Mouse (Mus musculus): ENCODE results near the gene Zdhhc18.
A peak's percentile ranks its signal among the peaks of the same experiment; 100 is the strongest.

The Zdhhc18 gene

DNA sequence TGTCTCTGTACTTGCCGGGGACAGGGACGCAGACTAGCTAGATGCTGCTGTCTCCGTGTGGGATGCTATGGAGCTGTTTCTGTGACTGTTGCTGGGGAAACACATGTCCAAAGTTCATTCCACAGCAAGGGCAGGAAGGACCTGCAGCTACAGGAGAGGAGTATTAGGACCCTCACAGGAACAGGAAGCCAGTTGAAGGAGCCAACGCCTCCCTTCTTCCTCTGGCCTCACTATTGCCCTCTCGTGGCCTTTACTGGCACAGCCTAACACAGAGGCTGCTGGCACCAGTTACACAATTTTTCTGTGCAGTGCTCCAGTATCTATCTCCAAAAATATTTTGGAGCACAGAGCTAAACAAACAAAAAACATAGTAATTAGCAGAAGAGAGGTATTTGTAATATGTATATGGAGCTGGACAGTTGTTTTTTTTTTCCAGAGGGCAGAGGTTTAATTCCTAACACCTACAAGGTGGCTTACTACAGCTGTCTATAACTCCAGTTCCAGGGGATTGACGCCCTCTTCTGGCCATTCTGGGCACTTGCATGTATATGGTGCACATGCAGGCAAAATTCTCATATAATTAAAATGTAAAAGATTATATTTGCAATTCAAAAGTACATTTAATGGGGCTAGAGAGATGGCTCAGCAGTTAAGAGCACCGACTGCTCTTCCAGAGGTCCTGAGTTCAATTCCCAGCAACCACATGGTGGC lies at the start of gene Zdhhc18:
Zdhhc18 (minus strand) TSS at position 166 of the 711 bp plus-strand sequence.
- DNase-seq (ENCODE audit: low spot score in 2 of 2): peak; percentile 83 to 86

DNA sequence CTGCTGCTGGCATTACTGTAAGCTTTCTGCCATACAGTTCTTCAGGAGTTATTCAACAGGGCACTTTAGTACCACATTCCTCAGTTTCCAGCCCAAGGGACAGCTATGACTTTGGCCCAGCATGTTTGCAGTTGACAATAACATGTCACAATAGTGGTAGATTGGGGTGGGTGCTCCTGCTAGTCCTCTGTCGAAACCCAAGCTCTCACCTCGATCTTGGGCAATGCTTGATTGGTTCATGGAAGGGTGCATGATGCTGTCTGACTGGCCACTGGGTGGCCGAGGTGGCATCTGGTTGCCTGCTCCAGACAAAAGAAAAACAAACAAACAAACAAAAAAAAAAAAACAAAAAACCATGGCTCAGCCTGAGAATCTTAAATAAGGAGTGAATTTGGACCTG lies 45.4 kb upstream of the Zdhhc18 start:
- DNase-seq (ENCODE audit: low spot score in 2 of 2): no peak

DNA sequence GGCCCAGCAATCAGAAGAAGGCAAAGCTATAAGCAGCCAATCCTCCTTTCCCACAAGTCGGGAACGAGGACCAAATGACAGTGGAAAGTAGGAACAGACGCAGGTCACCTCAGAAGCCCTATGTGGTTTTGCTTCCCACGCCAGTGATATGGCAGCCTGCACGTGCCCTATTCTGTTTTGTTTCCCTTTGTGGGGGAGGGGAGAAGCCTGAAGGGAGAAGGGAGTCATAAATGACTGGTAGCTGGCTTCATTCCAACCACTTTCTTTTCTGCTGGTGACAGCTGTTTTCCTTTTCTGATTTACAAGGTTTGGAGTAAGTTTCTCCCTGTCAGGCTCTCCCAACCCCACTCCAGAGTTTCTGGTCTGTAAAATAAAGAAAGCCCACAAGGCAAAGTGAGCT lies 40.3 kb upstream of the Zdhhc18 start:
- no peak for DNase-seq (ENCODE audit: low spot score in 2 of 2)

DNA sequence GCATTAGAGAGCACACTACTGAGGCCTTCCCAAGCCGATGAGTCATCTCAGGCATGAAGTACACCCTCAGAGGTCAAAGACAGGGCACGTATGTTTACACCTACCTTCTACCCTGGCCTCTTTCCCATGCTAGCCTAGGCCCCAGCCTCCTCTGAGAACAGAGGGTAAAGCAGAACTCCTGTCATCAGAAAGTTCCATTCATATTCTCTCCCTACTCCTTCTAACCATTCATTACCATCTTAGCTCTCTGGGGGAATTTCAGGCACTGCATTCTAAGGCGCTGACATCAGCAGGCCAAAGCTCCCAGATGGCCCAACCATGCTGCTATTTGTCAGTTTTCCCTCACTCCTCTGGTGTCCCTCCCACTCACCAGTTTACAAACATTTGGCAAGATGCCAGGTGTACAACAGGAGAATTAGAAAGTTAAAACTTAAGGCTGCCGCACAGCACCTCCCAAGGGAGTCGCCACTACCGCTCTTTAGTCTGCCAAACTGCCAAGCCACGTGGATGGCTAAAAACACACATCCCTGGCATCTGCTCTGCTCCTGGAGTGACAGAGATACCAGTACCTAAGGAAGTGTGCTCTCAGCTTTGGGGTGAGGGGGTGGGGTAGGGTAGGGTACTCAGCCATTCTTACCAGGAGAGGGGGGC lies 38.6 kb upstream of the Zdhhc18 start:
- DNase-seq (ENCODE audit: low spot score in 2 of 2): no peak

DNA sequence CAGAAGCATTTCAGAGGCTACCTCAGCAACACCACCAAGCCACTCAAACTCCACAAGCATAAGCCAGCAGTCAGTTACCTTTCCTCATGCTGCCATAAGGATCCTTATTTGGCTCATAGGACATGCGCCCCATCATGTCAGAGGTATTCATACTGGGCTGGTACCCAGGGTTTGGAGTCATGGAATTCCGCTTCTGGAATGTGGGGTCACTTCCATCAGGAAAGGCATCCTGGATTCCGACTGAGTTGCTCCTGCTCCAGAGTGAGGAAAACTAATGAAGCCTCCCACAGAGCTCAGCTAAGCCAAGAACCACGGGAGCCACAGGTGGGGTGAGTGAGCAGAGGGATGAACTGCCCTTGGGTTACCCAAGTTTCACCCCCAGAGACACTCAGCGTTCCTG lies 37.2 kb upstream of the Zdhhc18 start:
- DNase-seq (ENCODE audit: low spot score in 2 of 2): no peak

DNA sequence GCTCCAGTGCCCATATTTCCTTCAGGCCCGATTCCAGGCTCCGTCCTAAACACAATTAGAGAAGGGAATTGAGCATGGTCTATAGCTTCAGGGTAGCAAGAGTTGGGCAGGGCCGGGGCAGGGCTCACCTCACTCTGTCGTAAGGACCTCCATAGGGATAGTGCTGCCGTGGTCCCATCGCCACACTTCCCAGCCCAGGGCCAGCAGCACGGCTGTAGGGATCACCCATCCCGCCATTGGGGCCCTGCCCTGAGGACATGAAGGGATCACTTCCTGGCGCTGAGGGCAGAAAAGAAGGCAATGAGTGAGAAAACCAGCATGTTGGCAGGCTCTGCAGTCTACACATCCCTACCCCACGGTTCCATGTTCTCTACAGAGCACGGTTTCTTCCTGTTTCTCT lies 36.6 kb upstream of the Zdhhc18 start:
- DNase-seq (ENCODE audit: low spot score in 2 of 2): no peak

DNA sequence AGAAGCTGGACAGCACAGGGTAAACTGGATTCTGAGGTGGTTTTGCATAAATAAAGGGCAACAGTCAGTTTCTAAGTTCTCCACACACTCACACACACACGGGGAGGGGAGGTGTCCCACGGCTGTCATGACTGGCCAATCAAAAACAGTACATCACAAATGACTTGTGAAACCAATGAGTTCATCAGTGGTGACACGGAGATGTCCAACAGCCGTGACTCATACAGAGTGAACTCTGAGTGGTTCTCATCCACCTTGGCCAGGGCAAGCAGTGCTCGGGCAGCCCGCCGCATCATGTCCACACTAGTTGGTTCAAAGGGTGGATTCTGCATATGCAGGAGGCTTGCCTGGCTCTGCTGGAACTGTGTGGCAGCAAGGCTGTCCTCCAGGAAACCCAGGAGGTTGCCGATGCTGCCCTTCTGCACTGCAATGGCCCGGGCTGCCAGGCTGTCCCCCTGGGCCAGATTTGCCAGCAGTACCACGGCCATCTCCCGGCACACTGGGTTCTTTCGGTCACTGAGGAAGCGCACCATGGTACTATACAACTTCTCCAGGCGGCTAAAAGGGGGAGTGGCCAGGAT lies 30.3 kb upstream of the Zdhhc18 start:
- DNase-seq (ENCODE audit: low spot score in 2 of 2): peak; percentile 61 to 82

DNA sequence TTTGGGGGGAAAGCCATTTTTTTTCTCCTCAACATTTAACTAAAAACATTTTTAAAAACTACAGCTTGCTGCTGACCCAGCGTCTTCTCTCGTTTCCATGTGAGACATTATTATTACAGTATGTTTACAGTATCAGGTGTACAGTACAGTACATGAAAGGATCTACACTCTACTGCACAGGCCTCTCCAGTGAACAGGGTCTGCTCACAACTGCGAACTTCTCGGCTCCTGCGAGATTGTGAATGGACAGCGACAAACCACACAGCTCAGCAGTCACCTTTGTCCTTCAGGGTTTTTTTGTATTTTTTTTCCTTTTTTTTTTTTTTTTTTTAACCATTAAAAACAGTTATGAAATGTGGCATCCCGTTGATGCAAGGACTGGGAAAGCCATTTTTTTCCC lies 29.7 kb upstream of the Zdhhc18 start:
- DNase-seq (ENCODE audit: low spot score in 2 of 2): no peak

DNA sequence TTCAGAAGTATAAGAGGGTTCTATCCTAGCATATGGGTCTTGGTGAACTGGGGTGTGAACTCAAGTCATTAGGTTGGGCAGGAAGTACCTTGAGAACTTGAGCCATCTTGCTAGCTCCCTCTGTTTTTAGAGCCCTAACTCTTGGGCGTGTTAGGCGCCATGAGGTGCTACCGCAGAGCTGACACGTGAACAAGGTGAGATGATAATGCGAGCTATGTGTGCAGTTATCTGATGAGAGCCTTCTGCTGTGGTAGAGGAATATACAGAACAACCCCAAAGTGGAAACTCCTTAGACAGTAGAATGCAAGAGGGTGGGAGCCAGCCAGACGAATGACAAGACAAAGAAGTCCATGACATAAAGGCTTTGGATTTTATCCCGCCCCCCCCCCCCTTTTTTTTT lies 27.3 kb upstream of the Zdhhc18 start:
- DNase-seq (ENCODE audit: low spot score in 2 of 2): peak; percentile 66 to 78

DNA sequence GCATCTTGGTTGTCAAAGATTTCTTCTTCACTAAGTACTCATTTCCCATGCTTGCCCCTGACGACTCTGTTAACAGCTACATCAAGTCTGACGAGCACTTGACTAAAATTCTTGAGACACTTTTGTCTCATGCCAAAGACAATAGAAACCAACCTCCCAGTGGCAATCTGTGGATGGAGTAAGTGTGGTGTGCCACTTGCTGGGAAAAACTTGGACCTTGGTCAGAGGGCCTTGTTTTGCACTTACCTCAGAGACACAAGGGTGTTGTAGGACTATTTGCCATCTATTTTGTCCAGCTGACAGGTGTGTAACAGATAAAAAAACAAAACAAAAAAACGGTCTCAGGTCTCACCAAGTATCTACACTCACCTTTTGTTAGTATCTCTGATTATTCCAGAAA lies 26.2 kb upstream of the Zdhhc18 start:
- DNase-seq (ENCODE audit: low spot score in 2 of 2): no peak

DNA sequence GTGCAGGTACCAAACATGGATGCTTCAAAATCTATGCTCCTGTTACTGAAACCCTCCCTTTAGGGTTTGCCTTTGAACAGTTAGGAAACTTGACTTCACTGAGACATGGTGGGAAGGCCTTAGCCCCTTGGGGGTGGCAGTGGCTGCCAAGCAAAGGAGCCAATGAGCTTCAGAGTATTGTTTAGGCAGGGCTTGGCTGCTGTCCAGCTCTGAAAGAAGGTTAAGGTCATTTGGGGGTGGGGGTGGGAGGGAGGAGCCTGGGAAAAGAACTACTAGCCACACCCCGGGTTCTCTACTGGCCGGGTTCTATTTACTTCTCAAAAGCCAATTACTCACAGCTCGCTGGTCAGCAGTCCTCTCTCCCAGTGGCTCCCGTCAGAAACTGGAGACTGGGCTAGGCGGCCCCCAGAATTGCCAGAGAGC lies 25.7 kb upstream of the Zdhhc18 start:
- DNase-seq (ENCODE audit: low spot score in 2 of 2): no peak

DNA sequence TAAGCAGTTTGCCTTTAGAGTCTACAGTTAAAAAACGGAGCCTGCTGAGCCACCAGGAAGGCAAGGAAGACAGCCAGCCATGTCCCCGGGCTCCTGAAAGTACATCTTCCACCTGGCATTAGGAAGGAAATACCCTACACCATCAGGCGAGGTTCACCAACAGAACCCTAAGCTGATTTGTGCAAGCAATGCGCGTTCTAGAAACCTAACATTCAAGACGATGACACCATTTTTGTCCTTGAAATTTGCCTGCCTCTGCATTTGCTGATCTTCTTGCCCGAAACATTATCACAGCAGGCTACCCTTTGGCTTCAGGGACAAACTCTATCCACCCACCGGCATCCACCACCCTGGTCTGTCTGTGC lies 24.4 kb upstream of the Zdhhc18 start:
- no peak for DNase-seq (ENCODE audit: low spot score in 2 of 2)

DNA sequence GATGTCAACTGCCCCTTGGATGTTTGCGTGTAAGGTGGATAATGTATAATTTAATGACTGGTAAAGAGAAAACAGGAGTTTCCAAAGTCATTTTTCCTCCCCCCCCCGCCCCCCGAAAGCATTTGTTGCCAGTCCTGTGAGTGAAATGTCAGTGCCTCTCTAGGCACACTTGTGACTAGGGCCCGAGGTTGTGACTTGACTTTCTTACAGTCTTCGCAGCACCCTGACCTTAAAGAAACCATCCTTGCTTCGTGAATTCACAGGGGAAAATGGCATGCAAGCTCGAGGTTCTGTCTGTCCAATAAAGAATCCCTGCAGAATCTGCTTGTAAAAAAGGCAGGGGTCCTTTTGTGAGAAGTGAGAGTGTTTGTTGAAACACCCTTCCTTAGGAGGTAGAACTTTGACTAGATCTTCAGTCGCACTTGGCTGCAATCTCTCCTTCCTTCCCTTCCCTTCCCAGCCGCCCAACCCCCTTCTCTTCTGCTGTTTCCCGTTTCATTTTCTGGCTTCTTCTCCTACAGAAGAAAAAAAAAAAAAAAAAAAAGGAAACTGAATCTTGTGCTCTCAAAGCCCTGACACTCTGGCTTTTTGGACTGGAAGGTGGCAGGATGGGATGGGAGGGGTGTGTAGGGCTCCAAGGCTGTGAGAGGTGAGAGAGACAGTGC lies 23.8 kb upstream of the Zdhhc18 start:
- DNase-seq (ENCODE audit: low spot score in 2 of 2): no peak

DNA sequence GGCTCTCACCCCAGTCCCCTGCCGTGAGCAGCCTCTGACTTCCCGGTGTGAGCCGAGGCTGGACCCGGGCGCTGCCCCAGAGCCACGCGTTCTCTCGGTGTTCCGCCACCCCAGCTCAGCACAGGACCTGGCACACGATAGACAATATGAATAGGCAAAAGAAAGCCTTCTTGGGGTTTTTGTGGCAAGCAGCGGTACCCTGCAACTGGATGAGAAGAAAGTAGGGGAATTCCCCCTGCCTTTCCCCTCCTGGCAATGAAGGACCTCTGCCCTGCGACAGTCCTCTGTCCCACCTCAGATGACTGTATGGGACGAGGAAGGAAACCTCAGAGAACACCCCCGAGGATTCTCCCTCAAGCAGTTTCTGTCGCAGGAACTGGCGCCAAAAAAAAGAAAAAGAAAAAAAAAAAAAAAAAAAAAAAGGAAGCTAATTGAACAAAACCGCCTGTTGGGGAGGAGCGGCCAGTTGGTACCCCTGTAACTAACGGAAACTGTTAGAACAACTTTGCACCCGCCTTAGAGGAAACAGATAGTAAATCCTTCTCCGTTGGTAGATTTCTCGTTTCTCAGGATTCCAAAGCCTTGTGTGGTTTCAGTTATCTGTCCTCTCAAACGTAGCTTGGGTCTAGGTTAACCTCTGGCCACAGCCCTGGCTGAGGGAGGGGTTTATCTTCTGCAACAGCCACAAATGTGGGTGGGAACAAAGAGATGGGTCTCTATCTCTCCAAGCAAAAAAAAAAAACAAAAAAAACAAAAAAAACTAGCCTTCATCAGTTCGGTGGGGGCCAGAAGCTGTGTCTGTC lies 23.1 kb upstream of the Zdhhc18 start:
- peak; percentile 58 to 91 for DNase-seq (ENCODE audit: low spot score in 2 of 2)

DNA sequence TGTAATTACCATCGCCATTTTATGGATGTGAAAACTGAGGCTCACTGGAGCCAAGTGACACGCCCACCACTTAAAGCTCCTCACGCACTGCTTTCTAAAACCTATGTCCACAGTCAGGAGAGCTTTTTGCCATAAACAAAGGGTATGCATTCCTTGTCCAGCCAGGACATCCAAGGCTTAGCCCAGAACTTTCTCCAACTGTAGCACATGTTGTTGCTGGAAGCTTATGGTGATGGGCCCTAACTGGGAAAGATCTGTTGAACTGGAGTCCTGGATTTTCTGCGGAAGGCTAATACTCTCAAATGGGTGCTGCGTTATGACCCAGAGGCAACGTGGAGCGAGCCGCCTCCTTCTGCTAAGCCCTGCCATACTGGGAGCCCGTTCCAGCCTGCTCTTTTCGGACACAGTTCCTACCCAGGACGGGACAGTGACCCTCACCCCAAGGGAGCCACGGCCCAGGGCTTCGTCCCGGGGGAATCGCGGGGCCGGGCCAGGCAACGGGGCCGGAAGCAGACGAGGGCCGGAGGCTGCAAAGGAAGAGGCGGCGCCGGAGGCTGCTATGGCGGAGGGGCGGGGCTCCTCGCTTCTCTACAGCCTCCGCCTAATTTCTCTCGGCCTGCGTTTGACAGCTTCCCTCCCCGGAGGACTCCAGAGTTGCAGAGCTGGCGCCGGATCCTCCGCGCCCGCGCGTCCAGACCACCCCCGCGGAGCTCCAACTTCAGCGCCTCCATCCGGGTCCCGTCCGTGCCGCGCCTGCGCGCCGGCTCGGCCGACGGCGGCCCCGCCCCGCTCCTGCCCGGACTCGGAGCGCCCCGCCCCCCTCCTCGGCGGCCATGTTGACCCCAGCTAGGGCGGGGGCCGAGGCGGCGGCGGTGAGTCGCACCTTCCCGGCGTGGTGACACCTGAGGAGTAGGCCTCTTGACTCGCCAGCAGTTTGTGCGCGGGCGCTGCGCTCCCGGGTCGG lies 22.2 kb upstream of the Zdhhc18 start, which contains the start of gene Pigv:
Pigv (minus strand) TSS at position 767 of the 964 bp plus-strand sequence.
- peak in 1 of 2 experiments; percentile 93 for DNase-seq (ENCODE audit: low spot score in 2 of 2)

DNA sequence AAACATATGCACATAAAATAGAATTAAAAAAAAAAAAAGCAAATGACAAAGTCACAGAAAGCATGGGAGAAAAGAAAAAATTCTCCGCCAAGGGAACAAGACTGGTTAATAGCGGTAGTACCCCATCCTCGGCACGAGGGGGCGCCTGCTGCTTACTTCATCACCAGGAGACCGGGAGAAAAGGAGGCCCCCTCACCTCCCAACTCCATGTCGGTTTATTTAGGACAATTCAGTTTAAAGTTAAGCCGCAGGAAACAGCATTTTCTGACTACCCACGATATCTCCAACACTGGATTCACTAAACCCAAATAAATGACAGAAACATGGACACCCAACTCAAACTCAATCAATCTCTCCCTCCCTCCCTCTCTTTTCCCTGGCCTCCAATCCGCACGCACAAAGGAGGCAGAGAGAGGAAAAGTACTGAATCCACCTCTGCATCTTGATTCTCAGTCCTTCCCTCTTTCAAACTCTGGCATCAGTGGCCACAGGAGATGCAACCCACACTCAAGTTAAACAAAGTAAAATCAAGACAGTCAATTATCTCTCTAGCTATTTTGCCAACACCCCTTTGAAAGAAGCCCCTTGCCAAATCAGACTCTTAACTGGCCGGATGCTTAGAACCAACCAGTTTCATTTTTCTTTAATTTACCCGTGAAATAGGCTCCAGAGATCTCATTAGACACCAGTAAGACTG lies 21.4 kb upstream of the Zdhhc18 start:
- DNase-seq (ENCODE audit: low spot score in 2 of 2): peak; percentile 54 to 72

DNA sequence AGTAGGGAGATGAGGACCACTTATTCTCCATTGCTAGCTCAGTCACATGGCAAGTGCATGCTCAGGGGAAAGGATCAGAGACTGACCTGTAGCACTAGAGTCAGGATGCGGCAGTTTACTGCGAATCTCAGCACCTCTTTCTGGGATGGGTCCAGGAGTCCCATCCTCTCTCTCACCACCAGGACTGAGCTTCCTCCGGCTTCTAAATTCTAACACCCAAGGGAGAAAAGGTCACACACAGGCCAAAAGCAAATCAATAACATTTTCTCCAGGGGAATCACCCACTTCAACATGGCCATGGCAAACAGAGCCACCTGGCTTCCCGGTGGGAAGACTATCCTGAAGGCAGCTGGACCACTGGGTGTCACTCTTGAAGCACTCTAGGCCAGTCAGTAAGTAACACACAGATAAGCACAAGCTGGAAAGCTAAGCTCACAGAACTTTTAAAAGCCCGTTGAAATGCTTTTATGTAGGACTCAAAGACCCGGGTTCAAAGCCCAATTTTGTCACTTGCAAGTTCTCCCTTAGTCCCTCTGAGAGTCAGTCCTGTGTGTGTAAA lies 19.8 kb upstream of the Zdhhc18 start:
- DNase-seq (ENCODE audit: low spot score in 2 of 2): no peak

DNA sequence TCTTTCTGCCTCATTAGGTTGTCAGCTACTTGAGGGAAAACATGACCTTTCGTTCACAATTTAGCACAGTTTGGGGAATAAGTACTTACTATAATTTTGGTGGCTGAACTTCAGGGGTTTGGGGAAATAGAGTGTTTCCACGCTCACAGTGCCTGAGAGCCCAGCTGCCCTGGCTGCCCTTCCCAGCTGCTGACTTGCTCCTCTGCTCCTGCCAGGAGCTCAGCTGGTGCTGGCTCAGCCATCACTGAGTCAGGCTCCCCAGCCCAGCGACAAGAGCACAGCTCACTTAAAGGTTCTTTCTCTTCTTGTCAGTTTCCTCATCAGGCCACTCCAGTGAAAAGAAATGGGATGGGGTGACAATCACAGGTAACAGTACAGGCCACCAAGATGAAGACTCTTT lies 18.6 kb upstream of the Zdhhc18 start:
- DNase-seq (ENCODE audit: low spot score in 2 of 2): no peak

DNA sequence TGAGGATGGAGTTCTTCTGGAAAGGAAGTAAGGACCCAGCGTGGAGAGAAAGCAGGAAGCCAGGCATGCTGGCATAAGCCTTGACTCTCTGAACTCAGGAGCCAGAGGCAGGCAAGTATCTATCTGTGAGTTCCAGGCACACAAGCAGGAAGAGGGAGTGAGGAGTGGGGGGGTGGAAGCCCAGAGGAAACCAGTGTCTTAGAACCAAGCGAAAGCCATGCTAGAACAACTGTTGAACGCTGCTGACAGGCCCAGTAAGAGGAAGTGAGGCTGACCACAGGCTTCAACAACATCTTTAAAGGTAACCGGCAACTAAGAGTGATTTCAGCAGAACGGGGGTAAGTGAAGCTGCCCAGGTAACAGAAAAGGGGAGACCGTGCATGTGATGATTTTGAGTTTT lies 16.2 kb upstream of the Zdhhc18 start:
- DNase-seq (ENCODE audit: low spot score in 2 of 2): peak; percentile 68 to 74

DNA sequence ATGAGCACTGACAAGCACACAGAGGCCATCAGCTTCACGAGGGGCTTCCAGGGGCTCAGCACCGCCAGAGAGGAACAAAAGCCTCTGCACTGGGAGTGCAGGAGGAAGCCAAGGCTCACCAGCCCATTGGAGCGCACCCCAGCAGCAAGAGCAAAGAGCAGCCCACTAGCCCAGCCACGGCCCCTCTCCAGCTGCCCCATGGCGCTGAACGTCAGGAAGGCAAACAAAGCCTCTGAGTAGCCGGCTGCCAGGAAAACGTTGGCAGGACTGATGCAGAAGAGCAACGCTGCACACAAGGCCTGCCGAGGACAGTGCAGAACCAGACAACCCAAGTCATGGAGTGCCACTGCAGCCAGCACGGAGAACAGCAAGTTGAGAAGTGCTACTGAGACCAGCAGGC lies 15.2 kb upstream of the Zdhhc18 start:
- no peak for DNase-seq (ENCODE audit: low spot score in 2 of 2)
